Mouse (Mus musculus): Measurements from ENCODE around the gene Olfr560.

The Olfr560 gene

GRCm38 (mm10) chr7:102759266-102759665 is at the start of gene Olfr560, which contains the start of gene Olfr78:
Olfr560 (minus strand) TSS chr7:102759366.
Olfr78 (minus strand) TSS chr7:102759471.
- DNase-seq (ENCODE audit: low spot score): peak; percentile 24

GRCm38 (mm10) chr7:102803180-102803579 is 44.0 kb upstream of the Olfr560 start, which contains the start of gene Olfr564:
Olfr564 (plus strand) TSS chr7:102803480.
- DNase-seq (ENCODE audit: low spot score): no peak

- DNase-seq (ENCODE audit: low spot score): no peak
These were observed 11.8 kb upstream of the Olfr560 start, which contains the start of gene Olfr561 for GRCm38 (mm10) chr7:102770921-102771320. Olfr561 (plus strand) TSS chr7:102771221.

GRCm38 (mm10) chr7:102752086-102752485 is 7.1 kb downstream of the Olfr560 start:
- no peak for DNase-seq (ENCODE audit: low spot score)

GRCm38 (mm10) chr7:102737705-102738104 is 21.5 kb downstream of the Olfr560 start:
- peak; percentile 53 for DNase-seq (ENCODE audit: low spot score)

- no peak for DNase-seq (ENCODE audit: low spot score)
These were observed 25.4 kb downstream of the Olfr560 start for GRCm38 (mm10) chr7:102733793-102734192.

GRCm38 (mm10) chr7:102727391-102727790 is 31.8 kb downstream of the Olfr560 start, which contains the start of gene Olfr559:
Olfr559 (minus strand) TSS chr7:102727491.
- no peak for DNase-seq (ENCODE audit: low spot score)

GRCm38 (mm10) chr7:102718970-102719369 is 40.2 kb downstream of the Olfr560 start, which contains the start of gene Olfr33:
Olfr33 (minus strand) TSS chr7:102719070.
- no peak for DNase-seq (ENCODE audit: low spot score)

GRCm38 (mm10) chr7:102701915-102702314 is 57.3 kb downstream of the Olfr560 start, which contains the start of gene Olfr558:
Olfr558 (plus strand) TSS chr7:102702215.
- DNase-seq (ENCODE audit: low spot score): no peak
